Mouse (Mus musculus): ENCODE measurements around the gene Ift74. TPM values are rescaled to one million over a fixed set of nuclear protein-coding genes. Genes with fewer than 3 reads are reported as not detected.

The Ift74 gene
- polyA plus RNA-seq, 1 experiment, result 0.33 TPM

- no peak for TF ChIP-seq POLR2A (IDR thresholded peaks at IDR 0.05; ENCODE audit: low read depth, low read length)
- TF ChIP-seq CTCF (IDR thresholded peaks at IDR 0.05; ENCODE audit: extremely low read depth, insufficient read depth, insufficient read length, insufficient replicate concordance), result no peak
- H3K27me3 ChIP-seq (ENCODE audit: control insufficient read depth, insufficient read depth, low read length), result no peaks in the 10 kb centered on the region
- H3K27ac ChIP-seq (ENCODE audit: insufficient read depth, low read length), result no peak overlapping the region
- no peaks in the 10 kb centered on the region; the same call in 1 of the 2 replicates for H3K4me1 ChIP-seq (ENCODE audit: control insufficient read depth, insufficient read depth, insufficient read length)
- no peak for DNase-seq (ENCODE audit: low read depth in 1 of 2, low spot score in 2 of 2)
- WGBS, result 52% methylated on average over 4 of the region's 4 CpGs
- H3K36me3 ChIP-seq (ENCODE audit: control insufficient read depth, insufficient read depth, low read length), result no peaks in the 10 kb centered on the region
- H3K4me3 ChIP-seq (ENCODE audit: extremely low read depth, insufficient read depth, insufficient read length), result no peak overlapping the region
Measured at GRCm38 (mm10) chr4:94691078-94691477, 76.8 kb downstream of the Ift74 start.

GRCm38 (mm10) chr4:94692175-94692574, 77.9 kb downstream of the Ift74 start:
- Histone ChIP-seq H3K4me3 (ENCODE audit: extremely low read depth, insufficient read depth, insufficient read length) (no peak overlapping the region), H3K27me3 (ENCODE audit: control insufficient read depth, insufficient read depth, low read length) (no peaks in the 10 kb centered on the region), H3K36me3 (ENCODE audit: control insufficient read depth, insufficient read depth, low read length) (no peaks in the 10 kb centered on the region), H3K4me1 (ENCODE audit: control insufficient read depth, insufficient read depth, insufficient read length) (no peaks in the 10 kb centered on the region; the same call in 1 of the 2 replicates), H3K27ac (ENCODE audit: insufficient read depth, low read length) (no peak overlapping the region)
- WGBS, result 88% methylated on average over 2 of the region's 2 CpGs
- TF ChIP-seq CTCF (IDR thresholded peaks at IDR 0.05; ENCODE audit: extremely low read depth, insufficient read depth, insufficient read length, insufficient replicate concordance) (no peak), POLR2A (IDR thresholded peaks at IDR 0.05; ENCODE audit: low read depth, low read length) (no peak)
- DNase-seq (ENCODE audit: low read depth in 1 of 2, low spot score in 2 of 2), result no peak

GRCm38 (mm10) chr4:94696368-94696767, 82.1 kb downstream of the Ift74 start:
- 86% methylated on average over 3 of the region's 3 CpGs for WGBS
- DNase-seq (ENCODE audit: low read depth in 1 of 2, low spot score in 2 of 2), result no peak
- no peak for TF ChIP-seq POLR2A (IDR thresholded peaks at IDR 0.05; ENCODE audit: low read depth, low read length)
- Histone ChIP-seq H3K4me1 (ENCODE audit: control insufficient read depth, insufficient read depth, insufficient read length) (no peaks in the 10 kb centered on the region; the same call in 1 of the 2 replicates), H3K4me3 (ENCODE audit: extremely low read depth, insufficient read depth, insufficient read length) (no peak overlapping the region), H3K27me3 (ENCODE audit: control insufficient read depth, insufficient read depth, low read length) (no peaks in the 10 kb centered on the region), H3K36me3 (ENCODE audit: control insufficient read depth, insufficient read depth, low read length) (no peaks in the 10 kb centered on the region), H3K27ac (ENCODE audit: insufficient read depth, low read length) (no peak overlapping the region)

- no peak for TF ChIP-seq POLR2A (IDR thresholded peaks at IDR 0.05; ENCODE audit: low read depth, low read length)
- Histone ChIP-seq H3K36me3 (ENCODE audit: control insufficient read depth, insufficient read depth, low read length) (no peaks in the 10 kb centered on the region), H3K4me1 (ENCODE audit: control insufficient read depth, insufficient read depth, insufficient read length) (no peaks in the 10 kb centered on the region), H3K27ac (ENCODE audit: insufficient read depth, low read length) (no peak overlapping the region), H3K27me3 (ENCODE audit: control insufficient read depth, insufficient read depth, low read length) (no peaks in the 10 kb centered on the region), H3K4me3 (ENCODE audit: extremely low read depth, insufficient read depth, insufficient read length) (no peak overlapping the region)
- 86% methylated on average over 2 of the region's 2 CpGs for WGBS
- no peak for DNase-seq (ENCODE audit: low read depth in 1 of 2, low spot score in 2 of 2)
Measured at GRCm38 (mm10) chr4:94711002-94711401, 96.7 kb downstream of the Ift74 start.

- Histone ChIP-seq H3K4me3 (ENCODE audit: extremely low read depth, insufficient read depth, insufficient read length) (no peak overlapping the region), H3K27ac (ENCODE audit: insufficient read depth, low read length) (no peak overlapping the region), H3K27me3 (ENCODE audit: control insufficient read depth, insufficient read depth, low read length) (no peaks in the 10 kb centered on the region), H3K4me1 (ENCODE audit: control insufficient read depth, insufficient read depth, insufficient read length) (no peaks in the 10 kb centered on the region), H3K36me3 (ENCODE audit: control insufficient read depth, insufficient read depth, low read length) (no peaks in the 10 kb centered on the region)
- 69% methylated on average over 4 of the region's 4 CpGs for WGBS
- no peak for TF ChIP-seq CTCF (IDR thresholded peaks at IDR 0.05; ENCODE audit: extremely low read depth, insufficient read depth, insufficient read length, insufficient replicate concordance)
- TF ChIP-seq POLR2A (IDR thresholded peaks at IDR 0.05; ENCODE audit: low read depth, low read length), result no peak
- DNase-seq (ENCODE audit: low read depth in 1 of 2, low spot score in 2 of 2), result no peak
Measured at GRCm38 (mm10) chr4:94711426-94711825, 97.1 kb downstream of the Ift74 start.

- Histone ChIP-seq H3K4me3 (ENCODE audit: extremely low read depth, insufficient read depth, insufficient read length) (no peak overlapping the region), H3K4me1 (ENCODE audit: control insufficient read depth, insufficient read depth, insufficient read length) (no peaks in the 10 kb centered on the region), H3K36me3 (ENCODE audit: control insufficient read depth, insufficient read depth, low read length) (no peaks in the 10 kb centered on the region), H3K27me3 (ENCODE audit: control insufficient read depth, insufficient read depth, low read length) (no peaks in the 10 kb centered on the region), H3K27ac (ENCODE audit: insufficient read depth, low read length) (no peak overlapping the region)
- DNase-seq (ENCODE audit: low read depth in 1 of 2, low spot score in 2 of 2), result no peak
- no peak for TF ChIP-seq CTCF (IDR thresholded peaks at IDR 0.05; ENCODE audit: extremely low read depth, insufficient read depth, insufficient read length, insufficient replicate concordance)
- TF ChIP-seq POLR2A (IDR thresholded peaks at IDR 0.05; ENCODE audit: low read depth, low read length), result no peak
Measured at GRCm38 (mm10) chr4:94713741-94714140, 99.5 kb downstream of the Ift74 start.

GRCm38 (mm10) chr4:94715166-94715565, 100.9 kb downstream of the Ift74 start:
- Histone ChIP-seq H3K27ac (ENCODE audit: insufficient read depth, low read length) (no peak overlapping the region), H3K4me3 (ENCODE audit: extremely low read depth, insufficient read depth, insufficient read length) (no peak overlapping the region), H3K27me3 (ENCODE audit: control insufficient read depth, insufficient read depth, low read length) (no peaks in the 10 kb centered on the region), H3K36me3 (ENCODE audit: control insufficient read depth, insufficient read depth, low read length) (no peaks in the 10 kb centered on the region), H3K4me1 (ENCODE audit: control insufficient read depth, insufficient read depth, insufficient read length) (no peaks in the 10 kb centered on the region)
- DNase-seq (ENCODE audit: low read depth in 1 of 2, low spot score in 2 of 2), result no peak
- no peak for TF ChIP-seq POLR2A (IDR thresholded peaks at IDR 0.05; ENCODE audit: low read depth, low read length)
- no peak for TF ChIP-seq CTCF (IDR thresholded peaks at IDR 0.05; ENCODE audit: extremely low read depth, insufficient read depth, insufficient read length, insufficient replicate concordance)
- WGBS, result 72% methylated on average over 6 of the region's 6 CpGs
